In the genomic region with DNA sequence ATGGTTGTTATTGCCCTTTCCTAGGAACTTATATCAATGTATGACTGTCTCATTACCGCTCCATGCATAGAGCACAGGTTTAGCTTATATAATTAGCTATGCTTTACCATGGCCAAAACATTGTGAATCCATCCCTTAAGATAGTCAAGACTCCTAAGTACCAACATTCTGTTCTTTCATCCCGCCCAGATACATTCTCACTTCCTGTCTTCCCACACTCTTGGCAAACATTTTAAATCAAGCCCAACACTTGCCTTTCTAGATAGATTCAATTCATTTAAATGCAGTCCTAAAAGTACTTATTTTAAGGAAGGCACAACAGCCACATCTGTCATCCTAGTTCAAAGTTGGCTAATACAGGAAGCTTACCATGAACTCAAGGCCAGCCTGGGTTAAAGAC, we compare ENCODE assay signal across 8 mouse cellular contexts.
"Had no signal": no experiment of that assay in that cellular context is flagged by ENCODE, and none has a peak within 500 bp of the region (broad histone marks: within the 10 kb centered on the region; RNA-seq: fewer than 3 reads in every experiment).

No protein-coding gene starts in this region.

- DNase-seq: lung, adult 18-20 months; lung, embryonic 14.5 days; lung, postnatal 10 days; lung, postnatal 36 days; right cerebral cortex, postnatal 14 days; thymus, adult 18-20 months; thymus, postnatal 14 days; thymus, postnatal 36 days had no signal
